Mouse (Mus musculus) spleen, postnatal 10 days (tissue): ENCODE data around the gene Tdpoz4.
"Not testable (repeated sequence)": the region's sequence is repeated elsewhere in the genome, so short reads cannot be mapped to it uniquely, and the experiment has no call there.

Source experiments
- DNase-seq, 2 experiments: peaks; one replicate each; pipeline ENCODE4 v3.0.0; 2021 to 2022; ENCODE audit warnings: low spot score in 2 of 2

Gene Tdpoz4

DNA sequence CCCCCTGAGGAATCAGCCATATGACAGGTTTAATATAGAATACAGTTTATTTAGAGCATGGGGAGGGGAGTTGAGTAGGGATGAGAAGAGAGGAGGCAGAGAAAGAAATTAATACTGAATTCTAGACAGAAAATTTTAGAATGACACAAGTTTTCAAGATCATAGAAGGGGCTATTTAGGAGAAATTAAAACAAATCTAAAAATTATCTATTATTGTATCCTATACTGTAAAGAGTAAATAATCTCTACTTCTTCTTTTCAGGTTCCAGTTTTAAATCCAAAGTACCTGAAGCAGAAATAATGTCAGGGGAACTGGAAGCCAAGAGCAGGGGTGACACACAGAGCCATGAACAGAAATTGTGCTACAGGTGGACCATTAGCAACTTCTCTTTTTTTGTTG lies at the start of gene Tdpoz4:
Gene Tdpoz4 (plus strand): TSS at position 301 of the 400 bp plus-strand sequence.
- DNase-seq = not testable (repeated sequence)

DNA sequence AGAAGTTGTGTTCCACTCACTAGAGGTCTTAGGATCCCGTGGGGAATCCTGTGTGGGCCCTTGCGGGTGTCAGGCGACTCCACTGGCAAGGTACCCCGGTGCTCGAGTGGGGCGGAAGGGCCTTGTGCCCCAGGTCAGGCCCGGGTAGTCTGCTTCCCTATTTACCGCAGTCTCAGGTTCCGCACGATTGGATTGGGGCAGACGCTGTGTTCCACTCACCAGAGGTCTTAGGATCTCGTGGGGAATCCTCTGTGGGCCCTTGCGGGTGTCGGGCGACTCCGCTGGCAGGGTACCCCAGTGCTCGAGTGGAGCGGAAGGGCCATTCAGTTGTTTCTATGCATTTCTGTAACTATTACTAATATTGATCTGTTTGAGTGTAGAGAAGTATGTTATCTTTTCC lies 42.2 kb upstream of the Tdpoz4 start:
- not testable (repeated sequence) for DNase-seq

DNA sequence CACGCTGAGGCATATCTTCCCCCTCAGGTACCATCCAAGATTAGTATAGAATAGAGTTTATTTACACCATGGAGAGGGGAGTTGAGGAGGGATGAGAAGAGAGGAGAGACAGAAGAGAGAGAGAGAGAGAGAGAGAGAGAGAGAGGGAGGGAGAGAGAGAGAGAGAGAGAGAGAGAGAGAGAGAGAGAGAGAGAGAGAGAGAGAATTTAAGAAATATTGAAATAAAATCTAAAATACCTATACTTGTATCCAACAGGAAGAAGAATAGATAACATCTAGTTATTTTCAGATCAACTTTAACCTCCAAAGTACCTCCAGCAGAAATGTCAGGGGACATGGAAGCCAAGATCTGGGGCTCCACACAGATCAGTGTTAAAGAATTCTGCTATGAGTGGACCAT lies 23.5 kb upstream of the Tdpoz4 start, which contains the start of gene Gm5773:
Gene Gm5773 (plus strand): TSS at position 301 of the 400 bp plus-strand sequence.
- DNase-seq = not testable (repeated sequence)

DNA sequence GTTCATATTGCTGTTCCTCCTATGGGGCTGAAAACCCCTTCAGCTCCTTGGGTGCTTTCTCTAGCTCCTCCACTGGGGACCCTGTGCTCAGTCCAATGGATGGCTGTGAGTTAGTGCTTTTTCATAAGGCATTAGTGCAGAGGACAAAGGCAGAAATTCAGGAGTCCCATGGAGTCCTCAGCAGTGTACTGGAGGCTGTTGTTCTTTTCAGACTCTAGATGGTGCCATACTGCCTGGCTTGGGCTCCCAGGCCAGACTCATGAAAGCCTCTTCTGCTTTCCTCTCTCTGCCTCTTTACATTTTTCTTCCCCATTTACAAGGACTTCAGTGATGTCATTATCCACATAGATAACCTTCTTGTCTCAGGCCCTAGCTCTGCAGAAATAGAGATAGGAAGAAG lies 17.1 kb downstream of the Tdpoz4 start:
- not testable (repeated sequence) for DNase-seq

DNA sequence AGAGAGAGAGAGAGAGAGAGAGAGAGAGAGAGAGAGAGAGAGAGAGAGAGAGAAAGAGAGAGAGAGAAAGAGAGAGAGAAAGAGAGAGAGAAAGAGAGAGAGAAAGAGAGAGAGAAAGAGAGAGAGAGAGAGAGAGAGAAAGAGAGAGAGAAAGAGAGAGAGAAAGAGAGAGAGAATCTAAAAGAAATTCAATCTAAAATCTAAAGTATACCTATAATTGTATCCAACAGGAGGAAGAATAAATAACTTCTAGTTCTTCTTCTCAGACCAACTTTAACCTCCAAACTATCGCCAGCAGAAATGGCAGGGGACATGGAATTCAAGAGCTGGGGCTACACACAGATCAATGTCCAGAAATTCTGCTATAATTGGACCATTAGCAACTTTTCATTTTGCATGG lies 29.5 kb downstream of the Tdpoz4 start, which contains the start of gene Tdpoz3:
Gene Tdpoz3 (plus strand): TSS at position 301 of the 400 bp plus-strand sequence.
- not testable (repeated sequence) for DNase-seq
